Mouse (Mus musculus): ENCODE data around the gene Rock2. TPM values are rescaled to one million over a fixed set of nuclear protein-coding genes. Genes with fewer than 3 reads are reported as not detected.

The Rock2 gene
- polyA plus RNA-seq, 1 experiment, result 95.1 TPM

- Histone ChIP-seq H3K27ac (ENCODE audit: insufficient read depth, low read length) (no peak overlapping the region), H3K9me3 (replicated peaks; ENCODE audit: control insufficient read depth, insufficient read depth, low read length, poor library complexity, severe bottlenecking) (no peaks in the 10 kb centered on the region), H3K27me3 (ENCODE audit: control insufficient read depth, insufficient read depth, low read length, poor library complexity, severe bottlenecking) (no peaks in the 10 kb centered on the region), H3K4me1 (ENCODE audit: control insufficient read depth, insufficient read depth, low read length) (no peaks in the 10 kb centered on the region), H3K9ac (ENCODE audit: low read depth, poor library complexity, severe bottlenecking) (no peak overlapping the region), H3K36me3 (ENCODE audit: control insufficient read depth, insufficient read depth, low read length, poor library complexity, severe bottlenecking) (no peaks in the 10 kb centered on the region), H3K4me3 (ENCODE audit: low read depth, low read length) (no peak overlapping the region)
- TF ChIP-seq EP300 (IDR thresholded peaks at IDR 0.05; ENCODE audit: insufficient read depth, low read depth, low read length) (no peak), POLR2A (IDR thresholded peaks at IDR 0.05; ENCODE audit: insufficient read depth, low read length) (no peak), CTCF (IDR thresholded peaks at IDR 0.05; ENCODE audit: low read depth, low read length) (no peak)
Measured at GRCm38 (mm10) chr12:16869091-16869778, 25.5 kb upstream of the Rock2 start.

- TF ChIP-seq POLR2A (IDR thresholded peaks at IDR 0.05; ENCODE audit: insufficient read depth, low read length), result no peak
- TF ChIP-seq CTCF (IDR thresholded peaks at IDR 0.05; ENCODE audit: low read depth, low read length), result no peak
- TF ChIP-seq EP300 (IDR thresholded peaks at IDR 0.05; ENCODE audit: insufficient read depth, low read depth, low read length), result no peak
- H3K4me3 ChIP-seq (ENCODE audit: low read depth, low read length), result no peak overlapping the region
- no peak overlapping the region for H3K9ac ChIP-seq (ENCODE audit: low read depth, poor library complexity, severe bottlenecking)
- H3K4me1 ChIP-seq (ENCODE audit: control insufficient read depth, insufficient read depth, low read length), result no peaks in the 10 kb centered on the region
- H3K27me3 ChIP-seq (ENCODE audit: control insufficient read depth, insufficient read depth, low read length, poor library complexity, severe bottlenecking), result no peaks in the 10 kb centered on the region
- no peaks in the 10 kb centered on the region for H3K9me3 ChIP-seq (replicated peaks; ENCODE audit: control insufficient read depth, insufficient read depth, low read length, poor library complexity, severe bottlenecking)
- H3K36me3 ChIP-seq (ENCODE audit: control insufficient read depth, insufficient read depth, low read length, poor library complexity, severe bottlenecking), result no peaks in the 10 kb centered on the region
- no peak overlapping the region for H3K27ac ChIP-seq (ENCODE audit: insufficient read depth, low read length)
Measured at GRCm38 (mm10) chr12:16869870-16870404, 24.8 kb upstream of the Rock2 start.

GRCm38 (mm10) chr12:16870405-16871068 lies 24.2 kb upstream of the Rock2 start:
- Histone ChIP-seq H3K27me3 (ENCODE audit: control insufficient read depth, insufficient read depth, low read length, poor library complexity, severe bottlenecking) (no peaks in the 10 kb centered on the region), H3K4me3 (ENCODE audit: low read depth, low read length) (no peak overlapping the region), H3K36me3 (ENCODE audit: control insufficient read depth, insufficient read depth, low read length, poor library complexity, severe bottlenecking) (no peaks in the 10 kb centered on the region), H3K27ac (ENCODE audit: insufficient read depth, low read length) (peak overlapping the region; percentile 23; the same call in 1 of the 2 replicates), H3K9me3 (replicated peaks; ENCODE audit: control insufficient read depth, insufficient read depth, low read length, poor library complexity, severe bottlenecking) (no peaks in the 10 kb centered on the region), H3K4me1 (ENCODE audit: control insufficient read depth, insufficient read depth, low read length) (no peaks in the 10 kb centered on the region), H3K9ac (ENCODE audit: low read depth, poor library complexity, severe bottlenecking) (no peak overlapping the region)
- TF ChIP-seq CTCF (IDR thresholded peaks at IDR 0.05; ENCODE audit: low read depth, low read length) (no peak), POLR2A (IDR thresholded peaks at IDR 0.05; ENCODE audit: insufficient read depth, low read length) (no peak), EP300 (IDR thresholded peaks at IDR 0.05; ENCODE audit: insufficient read depth, low read depth, low read length) (no peak)

- Histone ChIP-seq H3K9ac (ENCODE audit: low read depth, poor library complexity, severe bottlenecking) (no peak overlapping the region), H3K4me1 (ENCODE audit: control insufficient read depth, insufficient read depth, low read length) (no peaks in the 10 kb centered on the region)
- TF ChIP-seq POLR2A (IDR thresholded peaks at IDR 0.05; ENCODE audit: insufficient read depth, low read length) (no peak), EP300 (IDR thresholded peaks at IDR 0.05; ENCODE audit: insufficient read depth, low read depth, low read length) (no peak), CTCF (IDR thresholded peaks at IDR 0.05; ENCODE audit: low read depth, low read length) (no peak)
Measured at GRCm38 (mm10) chr12:16872006-16872405, 22.7 kb upstream of the Rock2 start.

GRCm38 (mm10) chr12:16872926-16873464 lies 21.7 kb upstream of the Rock2 start:
- Histone ChIP-seq H3K4me3 (ENCODE audit: low read depth, low read length) (no peak overlapping the region), H3K9ac (ENCODE audit: low read depth, poor library complexity, severe bottlenecking) (no peak overlapping the region), H3K36me3 (ENCODE audit: control insufficient read depth, insufficient read depth, low read length, poor library complexity, severe bottlenecking) (no peaks in the 10 kb centered on the region), H3K4me1 (ENCODE audit: control insufficient read depth, insufficient read depth, low read length) (no peaks in the 10 kb centered on the region), H3K27me3 (ENCODE audit: control insufficient read depth, insufficient read depth, low read length, poor library complexity, severe bottlenecking) (no peaks in the 10 kb centered on the region), H3K27ac (ENCODE audit: insufficient read depth, low read length) (no peak overlapping the region), H3K9me3 (replicated peaks; ENCODE audit: control insufficient read depth, insufficient read depth, low read length, poor library complexity, severe bottlenecking) (no peaks in the 10 kb centered on the region)
- TF ChIP-seq EP300 (IDR thresholded peaks at IDR 0.05; ENCODE audit: insufficient read depth, low read depth, low read length) (no peak), CTCF (IDR thresholded peaks at IDR 0.05; ENCODE audit: low read depth, low read length) (no peak)

More at GRCm38 (mm10) chr12:16872006-16872405, 22.7 kb upstream of the Rock2 start:
- Histone ChIP-seq H3K9me3 (replicated peaks; ENCODE audit: control insufficient read depth, insufficient read depth, low read length, poor library complexity, severe bottlenecking) (no peaks in the 10 kb centered on the region), H3K27me3 (ENCODE audit: control insufficient read depth, insufficient read depth, low read length, poor library complexity, severe bottlenecking) (no peaks in the 10 kb centered on the region), H3K4me3 (ENCODE audit: low read depth, low read length) (no peak overlapping the region), H3K36me3 (ENCODE audit: control insufficient read depth, insufficient read depth, low read length, poor library complexity, severe bottlenecking) (no peaks in the 10 kb centered on the region), H3K27ac (ENCODE audit: insufficient read depth, low read length) (no peak overlapping the region)

- H3K9ac ChIP-seq (ENCODE audit: low read depth, poor library complexity, severe bottlenecking), result no peak overlapping the region
- no peaks in the 10 kb centered on the region for H3K27me3 ChIP-seq (ENCODE audit: control insufficient read depth, insufficient read depth, low read length, poor library complexity, severe bottlenecking)
- no peaks in the 10 kb centered on the region for H3K9me3 ChIP-seq (replicated peaks; ENCODE audit: control insufficient read depth, insufficient read depth, low read length, poor library complexity, severe bottlenecking)
- no peak overlapping the region for H3K27ac ChIP-seq (ENCODE audit: insufficient read depth, low read length)
- no peaks in the 10 kb centered on the region for H3K4me1 ChIP-seq (ENCODE audit: control insufficient read depth, insufficient read depth, low read length)
- TF ChIP-seq EP300 (IDR thresholded peaks at IDR 0.05; ENCODE audit: insufficient read depth, low read depth, low read length), result no peak
- TF ChIP-seq POLR2A (IDR thresholded peaks at IDR 0.05; ENCODE audit: insufficient read depth, low read length), result no peak
- no peak for TF ChIP-seq CTCF (IDR thresholded peaks at IDR 0.05; ENCODE audit: low read depth, low read length)
- no peak overlapping the region for H3K4me3 ChIP-seq (ENCODE audit: low read depth, low read length)
- no peaks in the 10 kb centered on the region for H3K36me3 ChIP-seq (ENCODE audit: control insufficient read depth, insufficient read depth, low read length, poor library complexity, severe bottlenecking)
Measured at GRCm38 (mm10) chr12:16873549-16873948, 21.1 kb upstream of the Rock2 start.

Measured in ES-Bruce4 (cell line).